Mouse (Mus musculus): ENCODE results near the gene Ceacam16.

Ceacam16 gene

GRCm38 (mm10) chr7:19813161-19813560, 47.9 kb downstream of the Ceacam16 start:
- CTCF ChIA-PET, result interaction anchor here (0.5 to 4.0 kb wide), 9 partner anchors 11 to 469 kb away, joined by 3 to 13 read pairs (median 4); no protein-coding TSS in a partner anchor
- POLR2A ChIA-PET, result interaction anchor here (0.6 to 10.5 kb wide), 19 partner anchors 9 to 130 kb away, joined by 3 to 171 read pairs (median 8); partner anchors contain the start of genes Bcl3 (in 4 of the 4), Apoe (in 2 of the 4), Bcam (in 1 of the 4) and Cblc (in 1 of the 4)

- CTCF ChIA-PET, result interaction anchor here in 3 of 4 experiments (0.6 to 7.3 kb wide), 13 partner anchors 8 to 524 kb away, joined by 3 to 46 read pairs (median 4); no protein-coding TSS in a partner anchor
- POLR2A ChIA-PET, result interaction anchor here (0.7 to 10.5 kb wide), 17 partner anchors 8 to 162 kb away, joined by 3 to 171 read pairs (median 6); partner anchors contain the start of genes Bcl3 (in 3 of the 4), Bcam (in 1 of the 4) and Cblc (in 1 of the 4)
These were observed 50.0 kb downstream of the Ceacam16 start for GRCm38 (mm10) chr7:19811114-19811513.

- ChIA-PET POLR2A (interaction anchor here (0.5 to 10.5 kb wide), 30 partner anchors 9 to 335 kb away, joined by 3 to 171 read pairs (median 4); partner anchors contain the start of genes Bcl3 (in 2 of the 4), Cblc (in 2 of the 4), Apoc1 (in 1 of the 4) and Bcam (in 1 of the 4)), CTCF (interaction anchor here (0.7 to 7.3 kb wide), 16 partner anchors 9 to 140 kb away, joined by 3 to 46 read pairs (median 4); no protein-coding TSS in a partner anchor)
These were observed 51.7 kb downstream of the Ceacam16 start for GRCm38 (mm10) chr7:19809369-19809768.

GRCm38 (mm10) chr7:19806356-19806969, 54.6 kb downstream of the Ceacam16 start:
- ChIA-PET CTCF (interaction anchor here in 3 of 4 experiments (0.7 to 7.3 kb wide), 10 partner anchors 17 to 83 kb away, joined by 3 to 46 read pairs (median 3); no protein-coding TSS in a partner anchor), POLR2A (interaction anchor here in 3 of 4 experiments (0.6 to 1.7 kb wide), 8 partner anchors 8 to 108 kb away, joined by 3 to 10 read pairs (median 4); partner anchors contain the start of gene Bcam (in 1 of the 3))

GRCm38 (mm10) chr7:19802995-19803394, 58.1 kb downstream of the Ceacam16 start:
- POLR2A ChIA-PET, result interaction anchor here (0.6 to 1.9 kb wide), 27 partner anchors 9 to 87 kb away, joined by 3 to 16 read pairs (median 6); partner anchors contain the start of genes Gm19345 (in 1 of the 4) and Tomm40 (in 1 of the 4)
- CTCF ChIA-PET, result interaction anchor here (0.5 to 4.3 kb wide), 79 partner anchors 9 to 726 kb away, joined by 3 to 106 read pairs (median 5); partner anchors contain the start of genes Bcam (in 2 of the 4), Bcl3 (in 2 of the 4), Gm19345 (in 1 of the 4) and Nkpd1 (in 1 of the 4)
